In the genomic region with DNA sequence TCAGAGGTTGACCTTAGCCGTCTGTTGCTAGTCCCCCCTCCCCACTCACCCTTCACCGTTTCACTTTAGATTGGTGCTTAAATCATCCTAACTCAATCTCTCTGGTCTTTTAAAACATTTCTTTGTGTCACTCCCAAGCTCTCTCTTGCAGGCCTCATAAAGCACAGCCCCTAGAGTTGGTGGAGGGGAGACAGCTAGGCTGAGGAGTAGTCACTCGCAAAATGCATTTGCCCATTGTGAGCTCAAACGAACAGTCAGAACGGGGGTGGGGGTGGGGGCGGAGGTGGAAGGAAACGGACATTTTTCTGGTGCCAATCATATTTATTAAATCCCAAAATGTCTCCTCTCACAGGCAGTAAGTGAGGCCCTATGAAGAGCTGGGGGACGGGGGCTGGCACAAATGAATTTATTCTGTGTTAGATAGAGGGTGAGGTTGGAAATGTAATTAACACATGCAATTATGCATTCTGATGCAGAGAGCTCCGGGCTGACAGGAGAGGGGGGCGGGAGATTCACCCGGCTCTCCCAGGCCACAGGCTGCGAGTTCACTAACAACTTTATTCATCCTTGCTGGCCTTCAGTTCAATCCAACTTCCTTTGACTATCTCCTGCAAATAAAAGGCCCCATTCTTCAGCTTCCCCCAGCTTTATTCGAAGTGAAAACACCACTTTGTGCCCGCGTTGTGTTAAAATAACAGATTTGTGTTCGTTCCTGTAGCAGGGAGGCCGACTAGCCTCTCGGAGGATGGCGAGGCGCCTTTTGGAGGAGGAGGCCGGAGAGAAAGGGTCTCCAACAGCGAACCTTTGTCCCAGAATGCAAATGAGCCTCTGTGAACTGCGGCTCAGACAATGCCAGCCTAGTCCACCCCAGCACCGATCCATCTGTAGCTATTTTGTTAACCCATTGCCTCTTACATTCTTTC, we compare ENCODE assay signal across 8 mouse cellular contexts.
DNase-seq lines count a peak whose midpoint lies in the region; ATAC-seq lines count a peak whose summit lies in the region.

No protein-coding gene starts in this region.

- no peak for ATAC-seq in heart, embryonic 11.5 days (replicated peaks; ENCODE audit: insufficient number of reproducible peaks, low FRiP score, low TSS enrichment)
- ATAC-seq in forebrain, embryonic 14.5 days: peak; percentile 88
- ATAC-seq in liver, embryonic 12.5 days: no peak
- ATAC-seq in erythroid progenitor cell, adult 5-6 weeks (replicated peaks; ENCODE audit: low FRiP score, poor library complexity, severe bottlenecking): no peak

- H3K27me3 ChIP-seq in heart, embryonic 11.5 days (ENCODE audit: control insufficient read depth, insufficient read depth, low read length): no peaks in the 10 kb centered on the region
- peaks cover 33% of the 10 kb centered on the region for H3K27me3 ChIP-seq in forebrain, embryonic 14.5 days (replicated peaks; ENCODE audit: control insufficient read depth, insufficient read depth, low read length)
- peaks cover 34% of the 10 kb centered on the region; the same call in 1 of the 2 replicates for H3K27me3 ChIP-seq in liver, embryonic 12.5 days (replicated peaks)

- no peak for DNase-seq in heart, adult 9 months (ENCODE audit: low spot score in 2 of 2)
- DNase-seq in forebrain, embryonic 14.5 days (ENCODE audit: low spot score): peak; percentile 90
- peak; percentile 47 to 49 for DNase-seq in layer of hippocampus, postnatal 36 days
- peak; percentile 93 for DNase-seq in retina, postnatal 1 day
- DNase-seq in adrenal gland, postnatal 14 days: no peak

- no peaks in the 10 kb centered on the region for H3K9me3 ChIP-seq in heart, embryonic 11.5 days (replicated peaks; ENCODE audit: control insufficient read depth, low read length)
- H3K9me3 ChIP-seq in forebrain, embryonic 14.5 days (replicated peaks; ENCODE audit: control insufficient read depth, low read length): no peaks in the 10 kb centered on the region
- H3K9me3 ChIP-seq in liver, embryonic 12.5 days (replicated peaks): no peaks in the 10 kb centered on the region

- no peaks in the 10 kb centered on the region for H3K36me3 ChIP-seq in heart, embryonic 11.5 days (ENCODE audit: control insufficient read depth, insufficient read depth, low read length)
- H3K36me3 ChIP-seq in forebrain, embryonic 14.5 days (ENCODE audit: control insufficient read depth, insufficient read depth, low read length): no peaks in the 10 kb centered on the region
- H3K36me3 ChIP-seq in liver, embryonic 12.5 days: no peaks in the 10 kb centered on the region

- peaks cover 9% of the 10 kb centered on the region for H3K4me1 ChIP-seq in heart, embryonic 11.5 days (ENCODE audit: control insufficient read depth, insufficient read depth, low read length)
- H3K4me1 ChIP-seq in forebrain, embryonic 14.5 days (ENCODE audit: control insufficient read depth, insufficient read depth, low read length): peaks cover 16% of the 10 kb centered on the region
- H3K4me1 ChIP-seq in liver, embryonic 12.5 days: peaks cover 6% of the 10 kb centered on the region; the same call in 1 of the 2 replicates

- WGBS in heart, embryonic 11.5 days (ENCODE audit: insufficient replicate concordance): 18% methylated on average over 24 of the region's 24 CpGs
- WGBS in forebrain, embryonic 14.5 days: 1% methylated on average over 24 of the region's 24 CpGs
- WGBS in liver, embryonic 12.5 days (ENCODE audit: insufficient replicate concordance): 30% methylated on average over 24 of the region's 24 CpGs

- H3K9ac ChIP-seq in heart, embryonic 11.5 days (ENCODE audit: low read depth, low read length): peak overlapping the region; percentile 34; the same call in 1 of the 2 replicates
- no peak overlapping the region for H3K9ac ChIP-seq in forebrain, embryonic 14.5 days (ENCODE audit: low read length)
- no peak overlapping the region for H3K9ac ChIP-seq in liver, embryonic 12.5 days

- no peak overlapping the region for H3K27ac ChIP-seq in heart, embryonic 11.5 days (ENCODE audit: low read depth, low read length)
- peak overlapping the region; percentile 61; the same call in 1 of the 2 replicates for H3K27ac ChIP-seq in forebrain, embryonic 14.5 days (ENCODE audit: low read depth, low read length)
- no peak overlapping the region for H3K27ac ChIP-seq in liver, embryonic 12.5 days

- H3K4me3 ChIP-seq in heart, embryonic 11.5 days (ENCODE audit: low read depth, low read length): no peak overlapping the region
- H3K4me3 ChIP-seq in forebrain, embryonic 14.5 days (ENCODE audit: low read depth, low read length): no peak overlapping the region
- no peak overlapping the region for H3K4me3 ChIP-seq in liver, embryonic 12.5 days

- peak overlapping the region; percentile 15; the same call in 1 of the 2 replicates for H3K4me2 ChIP-seq in heart, embryonic 11.5 days
- peak overlapping the region; percentile 29 for H3K4me2 ChIP-seq in forebrain, embryonic 14.5 days (ENCODE audit: low read length)
- no peak overlapping the region for H3K4me2 ChIP-seq in liver, embryonic 12.5 days

Comparison
In these comparisons a context has a peak if more than half of its experiments do, and no peak if none do; other contexts are left out.
1. DNase-seq: peak in forebrain, embryonic 14.5 days (single experiment), layer of hippocampus, postnatal 36 days (2 of 2) and retina, postnatal 1 day (single experiment); none in heart, adult 9 months (0 of 2) and adrenal gland, postnatal 14 days (single experiment).